Mouse (Mus musculus) hindbrain, embryonic 12.5 days (tissue): Measurements from ENCODE around the gene Gm21985. TPM values are rescaled to one million over a fixed set of nuclear protein-coding genes. Genes with fewer than 3 reads are reported as not detected.

Experiments used
- ATAC-seq: fragments of 200-750 bp; cut with Nextera tagmentation; 2 replicates; pipeline ENCODE4 v1.8.0; 2017; ENCODE audit warnings: moderate TSS enrichment; ENCODE audit not compliant: low FRiP score
- H3K27ac ChIP-seq: fragments of 300-500 bp; sonication (generic); 2 replicates; pipeline ENCODE4 v1.5.1; 2016; ENCODE audit warnings: mild to moderate bottlenecking
- H3K27me3 ChIP-seq: fragments of 300-500 bp; sonication (generic); 2 replicates; pipeline ENCODE4 v1.6.1; 2016; ENCODE audit warnings: mild to moderate bottlenecking
- H3K36me3 ChIP-seq: fragments of 300-500 bp; sonication (generic); 2 replicates; pipeline ENCODE4 v1.6.1; 2016; ENCODE audit warnings: mild to moderate bottlenecking
- H3K4me1 ChIP-seq: fragments of 300-500 bp; sonication (generic); 2 replicates; pipeline ENCODE4 v1.6.1; 2016
- H3K4me2 ChIP-seq: fragments of 300-500 bp; sonication (generic); replicated peaks from 2 replicates; pipeline ENCODE4 v1.6.1; 2016; ENCODE audit warnings: mild to moderate bottlenecking
- H3K4me3 ChIP-seq: fragments of 300-500 bp; sonication (generic); 2 replicates; pipeline ENCODE4 v1.5.1; 2016; ENCODE audit warnings: mild to moderate bottlenecking
- H3K9ac ChIP-seq: fragments of 300-500 bp; sonication (generic); 2 replicates; pipeline ENCODE4 v1.6.1; 2016; ENCODE audit warnings: mild to moderate bottlenecking, moderate library complexity
- H3K9me3 ChIP-seq: fragments of 300-500 bp; sonication (generic); replicated peaks from 2 replicates; pipeline ENCODE4 v1.6.1; 2016; ENCODE audit warnings: mild to moderate bottlenecking
- WGBS: fragments of 180-500 bp; shearing (Covaris S2); methylation state at CpG from one replicate; pipeline ENCODE4 v1.1.7; 2016; 5-methylcytosine and 5-hydroxymethylcytosine counted together
- polyA plus RNA-seq: library from polyadenylated mRNA; unstranded; fragments of >200 nt; fragmentation: Nextera tagmentation; extraction: Ambion mirVana; gene quantifications from 2 replicates; pipeline ENCODE4 v1.2.1, GENCODE M21; 2016

Gene Gm21985
- polyA plus RNA-seq, 1 experiment from 2014 or later, result not detected

GRCm38 (mm10) chr2:112353685-112354455, 87.8 kb downstream of the Gm21985 start:
- H3K9me3 ChIP-seq, result no peaks in the 10 kb centered on the region
- H3K27ac ChIP-seq, result no peak overlapping the region
- no peak overlapping the region for H3K4me3 ChIP-seq
- no peak for ATAC-seq
- no peaks in the 10 kb centered on the region for H3K4me1 ChIP-seq
- H3K36me3 ChIP-seq, result peaks cover 73% of the 10 kb centered on the region
- 92% methylated on average over 7 of the region's 7 CpGs for WGBS
- H3K9ac ChIP-seq, result no peak overlapping the region
- no peak overlapping the region for H3K4me2 ChIP-seq
- no peaks in the 10 kb centered on the region for H3K27me3 ChIP-seq

- Histone ChIP-seq H3K4me2 (no peak overlapping the region), H3K27ac (no peak overlapping the region), H3K27me3 (no peaks in the 10 kb centered on the region), H3K9me3 (no peaks in the 10 kb centered on the region), H3K9ac (no peak overlapping the region), H3K4me1 (no peaks in the 10 kb centered on the region), H3K4me3 (no peak overlapping the region), H3K36me3 (peaks cover 80% of the 10 kb centered on the region)
- ATAC-seq, result no peak
- WGBS, result 76% methylated on average over 2 of the region's 2 CpGs
These were observed 93.5 kb downstream of the Gm21985 start for GRCm38 (mm10) chr2:112359611-112360010.

GRCm38 (mm10) chr2:112360012-112360780, 94.1 kb downstream of the Gm21985 start:
- no peak for ATAC-seq
- Histone ChIP-seq H3K4me2 (no peak overlapping the region), H3K9me3 (no peaks in the 10 kb centered on the region), H3K36me3 (peaks cover 77% of the 10 kb centered on the region), H3K27ac (no peak overlapping the region), H3K9ac (no peak overlapping the region), H3K27me3 (no peaks in the 10 kb centered on the region), H3K4me1 (no peaks in the 10 kb centered on the region), H3K4me3 (no peak overlapping the region)
- WGBS, result 94% methylated on average over 12 of the region's 12 CpGs

GRCm38 (mm10) chr2:112360781-112361169, 94.7 kb downstream of the Gm21985 start:
- Histone ChIP-seq H3K4me1 (no peaks in the 10 kb centered on the region), H3K9ac (no peak overlapping the region), H3K4me3 (no peak overlapping the region), H3K27me3 (no peaks in the 10 kb centered on the region), H3K4me2 (no peak overlapping the region), H3K36me3 (peaks cover 74% of the 10 kb centered on the region), H3K9me3 (no peaks in the 10 kb centered on the region), H3K27ac (no peak overlapping the region)
- 83% methylated on average over 2 of the region's 2 CpGs for WGBS
- ATAC-seq, result no peak

- Histone ChIP-seq H3K9me3 (no peaks in the 10 kb centered on the region), H3K4me1 (peaks cover 15% of the 10 kb centered on the region), H3K27ac (no peak overlapping the region), H3K36me3 (peaks cover 17% of the 10 kb centered on the region), H3K4me2 (peak overlapping the region; percentile 90), H3K27me3 (no peaks in the 10 kb centered on the region), H3K9ac (peak overlapping the region; percentile 70), H3K4me3 (peak overlapping the region; percentile 68)
- ATAC-seq, result peak; percentile 17; the same call in 1 of the 2 replicates
- WGBS, result 20% methylated on average over 15 of the region's 15 CpGs
These were observed 101.1 kb downstream of the Gm21985 start for GRCm38 (mm10) chr2:112367222-112367621.

- peak within 1 kb of the TSS; percentile 70 for H3K9ac ChIP-seq
- peak within 1 kb of the TSS; percentile 87 for H3K27ac ChIP-seq
- H3K4me3 ChIP-seq, result peak within 1 kb of the TSS; percentile 68
- no peaks in the 10 kb centered on the region for H3K27me3 ChIP-seq
- WGBS, result 2% methylated on average over 46 of the region's 46 CpGs
- H3K4me1 ChIP-seq, result peaks cover 15% of the 10 kb centered on the region
- peak within 1 kb of the TSS; percentile 90 for H3K4me2 ChIP-seq
- no peaks in the 10 kb centered on the region for H3K9me3 ChIP-seq
- ATAC-seq, result peak; percentile 91
- H3K36me3 ChIP-seq, result peaks cover 13% of the 10 kb centered on the region; the same call in 1 of the 2 replicates
These were observed 101.9 kb downstream of the Gm21985 start, which contains the start of gene Emc4 for GRCm38 (mm10) chr2:112367726-112368673. TSS of gene Emc4 (minus strand) at chr2:112368027.

- no peaks in the 10 kb centered on the region for H3K36me3 ChIP-seq
- H3K9ac ChIP-seq, result no peak overlapping the region
- peaks cover 5% of the 10 kb centered on the region; the same call in 1 of the 2 replicates for H3K27me3 ChIP-seq
- H3K9me3 ChIP-seq, result no peaks in the 10 kb centered on the region
- H3K4me2 ChIP-seq, result no peak overlapping the region
- no peak for ATAC-seq
- WGBS, result 76% methylated on average over 5 of the region's 5 CpGs
- H3K4me1 ChIP-seq, result peaks cover 15% of the 10 kb centered on the region
- H3K27ac ChIP-seq, result no peak overlapping the region
- no peak overlapping the region for H3K4me3 ChIP-seq
These were observed 103.8 kb downstream of the Gm21985 start for GRCm38 (mm10) chr2:112369941-112370340.

- WGBS, result 53% methylated on average over 4 of the region's 4 CpGs
- no peak for ATAC-seq
- H3K9ac ChIP-seq, result no peak overlapping the region
These were observed 107.0 kb downstream of the Gm21985 start for GRCm38 (mm10) chr2:112373141-112373540.

GRCm38 (mm10) chr2:112374610-112375009, 108.5 kb downstream of the Gm21985 start:
- WGBS, result 64% methylated on average over 5 of the region's 5 CpGs
- Histone ChIP-seq H3K36me3 (no peaks in the 10 kb centered on the region), H3K9me3 (no peaks in the 10 kb centered on the region), H3K4me2 (no peak overlapping the region), H3K27ac (no peak overlapping the region), H3K9ac (no peak overlapping the region), H3K27me3 (peaks cover 11% of the 10 kb centered on the region), H3K4me1 (no peaks in the 10 kb centered on the region), H3K4me3 (no peak overlapping the region)
- no peak for ATAC-seq

More at GRCm38 (mm10) chr2:112373141-112373540, 107.0 kb downstream of the Gm21985 start:
- Histone ChIP-seq H3K4me3 (no peak overlapping the region), H3K4me1 (peaks cover 3% of the 10 kb centered on the region; the same call in 1 of the 2 replicates), H3K27ac (no peak overlapping the region), H3K9me3 (no peaks in the 10 kb centered on the region), H3K27me3 (peaks cover 11% of the 10 kb centered on the region), H3K36me3 (no peaks in the 10 kb centered on the region), H3K4me2 (no peak overlapping the region)

GRCm38 (mm10) chr2:112378973-112379898, 113.1 kb downstream of the Gm21985 start, which contains the start of gene Katnbl1:
TSS of gene Katnbl1 (plus strand) at chr2:112379211.
- Histone ChIP-seq H3K4me3 (peak within 1 kb of the TSS; percentile 92), H3K27ac (peak within 1 kb of the TSS; percentile 90), H3K4me2 (peak within 1 kb of the TSS; percentile 62), H3K4me1 (peaks cover 10% of the 10 kb centered on the region), H3K36me3 (no peaks in the 10 kb centered on the region), H3K9ac (peak within 1 kb of the TSS; percentile 92), H3K27me3 (peaks cover 11% of the 10 kb centered on the region), H3K9me3 (no peaks in the 10 kb centered on the region)
- peak; percentile 99 for ATAC-seq
- under 1% methylated on average over 69 of the region's 72 CpGs for WGBS

- H3K9me3 ChIP-seq, result no peaks in the 10 kb centered on the region
- WGBS, result 57% methylated on average over 8 of the region's 8 CpGs
- peak overlapping the region; percentile 92 for H3K4me3 ChIP-seq
- peak overlapping the region; percentile 62 for H3K4me2 ChIP-seq
- H3K27me3 ChIP-seq, result peaks cover 4% of the 10 kb centered on the region; the same call in 1 of the 2 replicates
- no peak overlapping the region for H3K27ac ChIP-seq
- peaks cover 10% of the 10 kb centered on the region for H3K4me1 ChIP-seq
- ATAC-seq, result no peak
- no peaks in the 10 kb centered on the region for H3K36me3 ChIP-seq
- H3K9ac ChIP-seq, result peak overlapping the region; percentile 92
These were observed 114.0 kb downstream of the Gm21985 start for GRCm38 (mm10) chr2:112380131-112380530.
